ENCODE assay signal across 7 mouse cellular contexts in genomic region chr12:83764044-83764365, GRCm38 (mm10). TPM values are rescaled to one million over a fixed set of nuclear protein-coding genes. Genes with fewer than 3 reads are reported as not detected.
DNase-seq lines count a peak whose midpoint lies in the region; ATAC-seq and TF ChIP-seq lines count a peak whose summit lies in the region.

No protein-coding gene starts in this region.

- peak; percentile 70 for DNase-seq in A20 (ENCODE audit: low read depth, low spot score)
- peak; percentile 57 to 61 for DNase-seq in B cell, adult 2 months
- DNase-seq in limb, embryonic 14.5 days (ENCODE audit: low spot score): no peak
- DNase-seq in adrenal gland, postnatal 36 days: no peak

- no peak for ATAC-seq in heart, embryonic 16.5 days (replicated peaks; ENCODE audit: extremely low read depth, insufficient read depth, low FRiP score)
- no peak for ATAC-seq in limb, embryonic 14.5 days (ENCODE audit: low FRiP score, low read depth)
- peak; percentile 5; the same call in 1 of the 2 replicates for ATAC-seq in stomach, embryonic 16.5 days (ENCODE audit: insufficient read depth, low FRiP score)
- no peak for ATAC-seq in activated CD4-positive, CD25-positive, alpha-beta regulatory T cell, adult 4 months

- no peaks in the 10 kb centered on the region for H3K9me3 ChIP-seq in heart, embryonic 16.5 days (replicated peaks; ENCODE audit: control insufficient read depth, low read length)
- no peaks in the 10 kb centered on the region for H3K9me3 ChIP-seq in limb, embryonic 14.5 days (ENCODE audit: control insufficient read depth, low read length)
- no peaks in the 10 kb centered on the region for H3K9me3 ChIP-seq in stomach, embryonic 16.5 days (replicated peaks; ENCODE audit: control insufficient read depth, low read length)

- TF ChIP-seq POLR2A in limb, embryonic 14.5 days (IDR thresholded peaks at IDR 0.05; ENCODE audit: borderline replicate concordance, extremely low read depth, insufficient read depth, insufficient read length): no peak

- H3K4me2 ChIP-seq in heart, embryonic 16.5 days (ENCODE audit: low read depth, low read length): peak overlapping the region; percentile 89
- H3K4me2 ChIP-seq in limb, embryonic 14.5 days (replicated peaks; ENCODE audit: low read depth, low read length, severe bottlenecking): peak overlapping the region; percentile 77
- peak overlapping the region; percentile 84 for H3K4me2 ChIP-seq in stomach, embryonic 16.5 days (ENCODE audit: low read depth, low read length)

- H3K36me3 ChIP-seq in heart, embryonic 16.5 days (ENCODE audit: control insufficient read depth, insufficient read depth): no peaks in the 10 kb centered on the region
- H3K36me3 ChIP-seq in limb, embryonic 14.5 days (ENCODE audit: control insufficient read depth, insufficient read depth, low read length): no peaks in the 10 kb centered on the region
- no peaks in the 10 kb centered on the region for H3K36me3 ChIP-seq in stomach, embryonic 16.5 days (ENCODE audit: control insufficient read depth, insufficient read depth, low read length)

- H3K27me3 ChIP-seq in heart, embryonic 16.5 days (ENCODE audit: control insufficient read depth, insufficient read depth, low read length): no peaks in the 10 kb centered on the region; the same call in none of the 2 replicates
- no peaks in the 10 kb centered on the region for H3K27me3 ChIP-seq in limb, embryonic 14.5 days (ENCODE audit: control insufficient read depth, insufficient read depth, low read length)
- H3K27me3 ChIP-seq in stomach, embryonic 16.5 days (ENCODE audit: control insufficient read depth, insufficient read depth, low read length): no peaks in the 10 kb centered on the region

- 4% methylated on average over 14 of the region's 14 CpGs for WGBS in heart, embryonic 16.5 days
- WGBS in limb, embryonic 14.5 days: 7% methylated on average over 14 of the region's 14 CpGs
- WGBS in stomach, embryonic 16.5 days: 4% methylated on average over 14 of the region's 14 CpGs

- peak overlapping the region; percentile 68 for H3K9ac ChIP-seq in heart, embryonic 16.5 days (ENCODE audit: low read length)
- peak overlapping the region; percentile 45 for H3K9ac ChIP-seq in limb, embryonic 14.5 days (ENCODE audit: low read depth, low read length, severe bottlenecking)
- peak overlapping the region; percentile 72 for H3K9ac ChIP-seq in stomach, embryonic 16.5 days (ENCODE audit: low read length)

- peak overlapping the region; percentile 53 for H3K4me3 ChIP-seq in heart, embryonic 16.5 days (ENCODE audit: low read length)
- H3K4me3 ChIP-seq in limb, embryonic 14.5 days (replicated peaks; ENCODE audit: low read length): peak overlapping the region; percentile 34
- H3K4me3 ChIP-seq in stomach, embryonic 16.5 days (replicated peaks; ENCODE audit: low read length): peak overlapping the region; percentile 48

- H3K4me1 ChIP-seq in heart, embryonic 16.5 days (ENCODE audit: control insufficient read depth, insufficient read depth, low read length): peaks cover 9% of the 10 kb centered on the region
- H3K4me1 ChIP-seq in limb, embryonic 14.5 days (ENCODE audit: control insufficient read depth, insufficient read depth, low read length): peaks cover 32% of the 10 kb centered on the region
- H3K4me1 ChIP-seq in stomach, embryonic 16.5 days (ENCODE audit: control insufficient read depth, insufficient read depth, low read length): peaks cover 30% of the 10 kb centered on the region

- no peak overlapping the region for H3K27ac ChIP-seq in heart, embryonic 16.5 days (ENCODE audit: low read length)
- H3K27ac ChIP-seq in limb, embryonic 14.5 days (replicated peaks; ENCODE audit: low read depth, low read length): no peak overlapping the region
- peak overlapping the region; percentile 85 for H3K27ac ChIP-seq in stomach, embryonic 16.5 days (ENCODE audit: low read length)

RNA-seq across cellular contexts. Expression of gene Papln, which starts 0.6 kb away (rescaled TPM):
- 0.88 and 1.1 TPM in 2 replicates for polyA plus RNA-seq in heart, embryonic 16.5 days (2015; fragmentation: Nextera tagmentation; extraction: Ambion mirVana)
- polyA plus RNA-seq in limb, embryonic 14.5 days (2012; rRNA removed): 5.2 and 5.9 TPM in 2 replicates
- 2.0 and 2.6 TPM in 2 replicates for polyA plus RNA-seq in limb, embryonic 14.5 days (2014; fragmentation: Nextera tagmentation; extraction: Ambion mirVana)
- 4.3 and 4.9 TPM in 2 replicates for polyA plus RNA-seq in stomach, embryonic 16.5 days (2015; fragmentation: Nextera tagmentation; extraction: Ambion mirVana)
- not detected for polyA plus RNA-seq in activated CD4-positive, CD25-positive, alpha-beta regulatory T cell, adult 4 months (2017; shearing (Covaris generic))
- total RNA-seq in adrenal gland, postnatal 36 days (2021): 1 to 10 TPM; 2.5 to 2.7 TPM

Comparison
In these comparisons a context has a peak if more than half of its experiments do, and no peak if none do; other contexts are left out.
1. DNase-seq: peak in A20 (single experiment) and B cell, adult 2 months (2 of 2); none in limb, embryonic 14.5 days (single experiment) and adrenal gland, postnatal 36 days (0 of 2).
2. Peak in every context shown above with its lines, with median percentiles within 50 percentile points of each other: H3K4me2 ChIP-seq, H3K4me3 ChIP-seq and H3K9ac ChIP-seq.